Mouse (Mus musculus) layer of hippocampus, adult 2 months (tissue): ENCODE data around the gene AI661453. TPM values are rescaled to one million over a fixed set of nuclear protein-coding genes. Genes with fewer than 3 reads are reported as not detected.

Source experiments
- DNase-seq, 2 experiments: peaks; one replicate each; pipeline ENCODE4 v3.0.0; 2022; ENCODE audit warnings: low spot score in 2 of 2
- H3K27ac ChIP-seq: fragments of 200-600 bp; 2 replicates; pipeline ENCODE4 v1.8.1; 2022
- H3K4me3 ChIP-seq: fragments of 200-600 bp; 2 replicates; pipeline ENCODE4 v1.8.1; 2022; ENCODE audit warnings: mild to moderate bottlenecking
- CTCF ChIP-seq: fragments of 200-600 bp; conservative IDR thresholded peaks from 2 replicates; pipeline ENCODE4 v1.8.1; 2022; ENCODE audit warnings: antibody characterized with exemption, mild to moderate bottlenecking, moderate library complexity
- total RNA-seq, 2 experiments: library from RNA; stranded (reverse); gene quantifications; 2 replicates each; pipeline ENCODE4 v1.2.3; 2021

Gene AI661453
- total RNA-seq, 2 experiments from 2014 or later: 0.44 to 0.74 TPM

DNA sequence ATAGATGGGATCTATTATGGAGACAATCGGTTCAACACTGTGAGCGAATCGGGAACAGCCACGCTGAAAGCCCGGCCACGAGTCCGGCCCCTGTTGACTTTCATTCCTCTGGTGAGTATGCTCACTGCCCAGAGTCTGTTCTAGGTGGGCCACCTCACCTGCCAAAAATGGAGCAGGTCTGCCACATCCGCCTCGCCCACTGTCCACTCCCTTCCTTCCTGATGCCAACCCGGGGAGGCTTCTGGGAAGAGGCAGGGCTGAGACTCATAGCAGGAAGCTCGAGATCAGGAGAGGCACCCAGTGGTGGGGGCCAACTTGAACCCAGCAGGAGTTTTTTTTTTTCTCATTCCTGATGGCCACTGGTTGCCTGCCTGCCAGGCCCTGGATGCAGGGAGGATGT, 10.1 kb downstream of the AI661453 start:
- no peak for DNase-seq
- H3K27ac ChIP-seq: no peak overlapping the region
- no peak for TF ChIP-seq CTCF
- no peak overlapping the region for H3K4me3 ChIP-seq

DNA sequence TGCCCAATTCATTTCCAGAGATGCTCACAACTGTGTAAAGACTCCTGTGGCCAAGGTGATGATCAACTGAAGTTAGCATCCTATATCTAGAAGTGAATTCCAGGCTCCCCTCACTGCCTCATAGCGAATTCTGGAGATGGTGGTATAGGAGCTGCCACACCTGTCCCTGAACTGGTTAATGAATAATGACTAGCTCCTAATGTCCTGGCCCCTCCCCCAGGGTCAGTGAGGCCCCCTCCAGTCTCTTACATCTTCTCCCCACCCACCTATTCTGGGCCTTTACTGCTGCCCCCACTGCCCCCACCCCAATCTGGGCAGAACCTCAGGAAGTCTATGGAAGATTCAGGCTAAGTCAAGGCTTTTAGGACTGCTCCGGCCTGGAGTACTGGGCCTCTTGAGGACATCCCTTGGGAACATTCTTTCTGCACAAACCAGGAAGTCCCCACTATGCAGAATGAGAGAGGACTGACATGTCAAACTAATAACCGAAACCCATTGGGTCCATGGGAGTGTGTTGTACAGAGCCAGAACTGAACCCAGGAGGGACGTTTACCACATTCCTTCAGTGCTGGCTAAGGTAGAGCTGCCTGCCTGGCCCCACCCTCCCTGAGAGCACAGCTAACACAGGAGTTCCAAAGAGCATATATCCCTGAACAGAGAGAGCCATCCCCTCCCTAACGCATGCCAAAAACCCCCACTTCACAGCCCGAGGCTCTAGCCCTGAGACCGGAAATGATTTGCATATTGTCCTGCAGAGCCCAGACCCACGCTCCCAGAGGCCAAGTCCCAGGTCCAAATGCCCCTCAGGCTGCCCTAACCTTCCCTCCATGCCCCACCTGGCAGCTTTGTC, 12.3 kb downstream of the AI661453 start:
- TF ChIP-seq CTCF: no peak
- no peak for DNase-seq
- H3K27ac ChIP-seq: no peak overlapping the region
- H3K4me3 ChIP-seq: no peak overlapping the region

DNA sequence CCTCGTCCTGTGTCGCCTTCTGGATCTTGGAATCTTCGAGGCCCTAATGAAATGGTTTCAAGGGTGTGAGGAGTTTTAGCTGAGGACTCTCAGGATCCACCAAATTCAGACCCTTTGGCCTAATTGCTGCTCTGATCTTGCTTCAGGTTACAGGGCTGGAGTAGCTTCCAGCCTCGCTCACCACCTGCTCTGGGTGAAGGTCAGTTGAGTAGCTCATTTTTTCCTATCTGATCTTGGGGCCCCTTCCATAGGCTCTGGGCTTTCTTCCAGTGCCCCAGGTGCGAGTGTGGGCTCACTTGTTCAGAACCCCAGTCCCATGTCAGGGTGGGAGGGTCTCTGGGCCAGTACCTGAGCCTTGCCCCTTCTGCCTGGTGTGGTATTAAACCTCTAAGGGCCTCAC, 13.0 kb downstream of the AI661453 start:
- Histone ChIP-seq H3K27ac (no peak overlapping the region), H3K4me3 (no peak overlapping the region)
- DNase-seq: no peak
- TF ChIP-seq CTCF: no peak

DNA sequence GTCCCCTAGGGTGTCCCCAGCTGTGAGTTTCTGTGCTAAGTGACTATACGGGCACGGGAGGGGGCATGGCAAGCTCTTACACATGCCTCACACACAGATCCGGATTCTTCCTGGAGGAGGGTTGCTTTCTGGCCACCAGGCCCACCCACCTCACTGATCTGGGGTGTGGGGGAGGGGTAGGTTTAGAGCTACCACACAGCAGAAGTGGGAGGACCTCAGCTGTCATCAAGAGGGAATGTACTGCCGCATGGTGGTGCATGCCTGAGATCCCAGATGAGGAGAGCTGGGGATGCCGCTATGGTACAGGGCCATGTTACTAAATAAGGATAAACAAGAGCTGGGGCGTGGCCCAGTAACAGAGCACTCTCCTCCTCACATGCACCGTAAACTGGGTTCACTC, 13.8 kb downstream of the AI661453 start:
- no peak for TF ChIP-seq CTCF
- no peak overlapping the region for H3K27ac ChIP-seq
- H3K4me3 ChIP-seq: no peak overlapping the region
- no peak for DNase-seq

DNA sequence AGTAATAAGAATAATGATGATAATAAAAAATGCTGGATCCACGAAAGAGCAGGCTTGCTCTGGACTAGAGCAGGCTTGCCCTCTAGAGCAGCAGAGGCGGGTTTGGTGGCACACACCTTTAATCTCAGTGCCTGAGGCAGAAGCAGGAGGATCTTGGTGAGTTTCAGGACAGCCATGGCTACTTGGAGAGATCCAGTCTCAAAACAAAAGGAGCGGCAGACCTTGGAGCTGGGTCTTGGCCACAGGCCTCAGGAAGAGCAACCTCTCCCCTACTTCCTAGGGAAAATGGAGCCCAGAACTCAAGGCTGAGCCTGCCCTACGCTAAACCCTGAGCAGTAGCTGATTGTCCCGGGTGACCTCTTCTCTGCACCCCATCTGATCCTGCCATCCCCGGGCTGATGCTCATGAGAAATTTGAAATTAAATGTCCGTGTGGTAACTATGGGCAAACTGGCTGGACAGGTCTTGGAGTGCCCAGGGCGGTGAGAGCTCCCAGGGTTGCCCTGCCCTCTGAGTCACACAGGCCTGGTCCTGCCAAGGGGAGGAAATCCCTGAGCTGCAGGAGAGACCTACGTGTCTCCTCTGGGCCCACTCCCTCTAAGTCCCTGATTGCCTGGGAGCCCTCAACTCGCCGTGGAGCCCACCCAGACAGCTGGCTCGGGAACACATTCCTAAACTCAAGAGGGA, 14.6 kb downstream of the AI661453 start:
- no peak for DNase-seq
- no peak for TF ChIP-seq CTCF
- H3K27ac ChIP-seq: no peak overlapping the region
- no peak overlapping the region for H3K4me3 ChIP-seq

DNA sequence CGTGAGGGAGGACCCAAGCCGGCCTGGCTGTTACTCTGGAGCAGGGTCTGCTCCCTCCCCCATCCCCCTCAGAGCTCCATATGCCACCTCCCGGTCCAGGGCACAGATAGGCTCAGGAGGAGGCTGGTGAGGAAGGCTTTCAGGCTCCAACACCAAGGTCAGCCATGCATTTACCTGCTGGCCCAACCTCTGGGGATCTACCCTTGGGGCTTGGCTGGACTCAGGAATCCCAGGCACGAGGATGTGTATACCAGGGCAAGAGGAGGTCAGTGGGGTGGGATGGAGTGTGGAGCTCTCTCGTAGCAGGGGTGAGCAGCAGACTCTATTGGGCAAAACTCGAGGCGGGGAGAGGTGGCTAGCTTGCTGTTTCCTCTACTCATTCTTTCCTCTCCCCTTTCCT, 16.5 kb downstream of the AI661453 start:
- no peak overlapping the region for H3K27ac ChIP-seq
- DNase-seq: no peak
- no peak overlapping the region for H3K4me3 ChIP-seq
- no peak for TF ChIP-seq CTCF

DNA sequence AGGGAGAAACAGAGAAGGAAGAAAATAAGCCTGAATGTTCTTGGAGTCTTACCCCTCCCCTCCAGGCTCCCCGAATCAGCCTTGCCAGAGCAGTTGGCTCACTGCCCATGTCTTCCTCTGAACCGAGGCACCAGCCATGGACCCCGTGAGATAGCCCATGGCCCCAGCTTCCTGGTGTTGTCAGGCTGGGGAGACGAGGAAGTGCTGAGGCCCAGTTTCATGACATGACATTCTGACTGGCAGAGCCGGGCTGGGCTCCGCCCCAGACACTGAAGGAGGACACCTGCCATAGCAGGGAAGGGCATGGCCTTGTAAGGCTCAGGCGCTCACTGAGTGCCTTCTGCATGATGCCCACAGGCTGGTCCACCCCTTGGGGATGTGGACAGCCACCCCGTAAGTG, 18.3 kb downstream of the AI661453 start:
- H3K4me3 ChIP-seq: no peak overlapping the region
- TF ChIP-seq CTCF: no peak
- DNase-seq: no peak
- H3K27ac ChIP-seq: no peak overlapping the region

DNA sequence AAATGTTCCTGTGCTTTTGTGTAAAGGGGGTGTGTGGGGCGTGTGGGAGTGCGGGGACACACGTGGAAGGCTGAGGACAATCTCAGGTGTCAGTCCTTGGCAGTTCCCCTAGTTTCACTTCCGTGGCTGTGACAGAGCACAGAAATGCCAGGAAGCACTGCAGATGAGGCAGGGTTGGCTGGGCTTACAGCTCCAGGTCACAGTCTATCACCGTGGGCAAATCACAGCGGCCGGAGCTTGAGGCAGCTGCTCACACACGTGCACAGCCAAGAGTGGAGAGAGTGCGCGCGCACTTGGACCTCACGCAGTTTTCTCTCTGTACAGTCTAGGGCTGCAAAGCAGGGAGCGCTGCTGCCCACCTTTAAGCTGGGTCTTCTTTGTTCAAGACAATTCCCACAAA, 21.9 kb downstream of the AI661453 start:
- no peak for TF ChIP-seq CTCF
- no peak for DNase-seq
- no peak overlapping the region for H3K4me3 ChIP-seq
- no peak overlapping the region for H3K27ac ChIP-seq

DNA sequence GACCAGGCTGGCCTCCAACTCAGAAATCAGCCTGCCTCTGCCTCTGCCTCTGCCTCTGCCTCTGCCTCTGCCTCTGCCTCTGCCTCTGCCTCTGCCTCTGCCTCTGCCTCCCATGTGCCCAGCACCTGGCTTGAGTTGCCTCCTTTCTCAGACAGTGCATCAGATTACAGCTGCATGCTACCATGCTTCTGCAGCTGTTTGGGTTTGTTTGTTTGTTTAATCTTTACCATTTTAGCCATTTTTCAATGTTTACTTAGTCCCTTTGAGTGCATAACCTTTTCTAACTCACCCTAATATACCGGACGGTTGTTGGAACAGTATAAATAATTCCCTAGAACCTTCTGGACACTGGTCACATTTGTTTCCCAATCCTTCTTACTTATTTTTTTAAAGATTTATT, 22.5 kb downstream of the AI661453 start:
- Histone ChIP-seq H3K4me3 (no peak overlapping the region), H3K27ac (no peak overlapping the region)
- no peak for DNase-seq
- TF ChIP-seq CTCF: no peak

DNA sequence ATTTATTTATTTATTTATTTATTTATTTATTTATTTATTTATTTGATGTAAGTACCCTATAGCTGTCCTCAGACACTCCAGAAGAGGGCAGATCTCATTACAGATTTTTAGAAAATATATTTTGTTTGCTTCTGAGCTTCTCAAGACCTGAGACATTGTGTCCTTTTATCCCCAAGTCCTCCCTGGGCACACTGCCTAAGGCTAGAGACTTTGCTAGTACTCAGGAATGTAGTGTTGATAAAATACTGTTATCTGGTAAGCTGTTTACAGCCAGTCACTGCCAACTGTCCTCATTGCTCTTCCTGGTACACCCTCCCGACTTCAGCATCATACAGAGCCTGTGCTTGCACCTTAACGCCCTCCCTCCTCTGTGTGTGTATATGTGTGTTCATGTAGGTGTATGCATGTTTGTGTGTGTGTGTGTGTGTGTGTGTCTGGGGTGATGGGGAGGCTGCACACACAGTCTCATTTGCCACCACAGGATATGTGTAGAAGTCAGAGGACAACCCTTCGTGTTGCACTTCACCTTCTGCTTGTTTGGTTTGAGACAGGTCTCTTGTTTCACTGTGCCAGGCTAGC, 23.0 kb downstream of the AI661453 start:
- TF ChIP-seq CTCF: no peak
- DNase-seq: no peak
- H3K27ac ChIP-seq: no peak overlapping the region
- H3K4me3 ChIP-seq: no peak overlapping the region

DNA sequence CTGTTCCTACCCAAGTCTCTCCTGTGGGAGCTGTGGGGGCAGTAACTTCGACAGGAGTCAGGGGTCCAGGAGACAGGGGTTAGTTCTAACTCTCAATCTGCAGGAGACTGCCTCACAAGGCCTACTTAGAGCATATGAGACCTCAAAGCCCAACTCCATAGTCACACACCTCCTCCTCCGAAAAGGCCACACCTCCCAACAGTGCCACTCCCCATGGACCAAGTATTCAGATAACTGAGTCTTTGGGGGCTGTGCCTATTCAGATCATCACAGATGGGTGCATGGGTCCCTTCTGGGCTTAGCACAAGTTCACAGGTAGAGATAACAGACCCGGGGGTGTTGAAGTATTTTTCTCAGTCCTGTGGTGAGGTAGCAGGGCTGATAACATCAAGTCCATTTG, 25.3 kb downstream of the AI661453 start:
- DNase-seq: no peak
- Histone ChIP-seq H3K27ac (no peak overlapping the region), H3K4me3 (no peak overlapping the region)
- no peak for TF ChIP-seq CTCF

DNA sequence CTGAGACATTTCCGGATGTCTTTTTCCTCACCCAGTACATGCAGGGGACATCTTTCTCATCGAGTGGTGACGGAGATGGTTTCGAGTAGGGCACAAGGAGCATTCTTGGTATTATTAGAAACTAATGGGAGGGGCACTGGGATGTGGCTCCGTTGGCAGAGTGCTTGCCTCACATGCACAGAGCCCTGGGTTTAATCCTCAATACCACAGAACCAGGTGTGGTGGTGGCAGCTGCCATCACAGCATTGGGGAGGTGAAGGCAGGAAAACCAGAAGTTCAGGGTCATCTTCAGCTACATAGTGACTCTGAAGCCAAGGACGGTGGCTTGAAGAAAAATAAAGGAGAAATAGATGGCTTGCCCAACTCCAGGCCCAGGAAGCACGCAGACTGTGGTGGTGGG, 25.8 kb downstream of the AI661453 start:
- Histone ChIP-seq H3K4me3 (no peak overlapping the region), H3K27ac (no peak overlapping the region)
- no peak for DNase-seq
- no peak for TF ChIP-seq CTCF

DNA sequence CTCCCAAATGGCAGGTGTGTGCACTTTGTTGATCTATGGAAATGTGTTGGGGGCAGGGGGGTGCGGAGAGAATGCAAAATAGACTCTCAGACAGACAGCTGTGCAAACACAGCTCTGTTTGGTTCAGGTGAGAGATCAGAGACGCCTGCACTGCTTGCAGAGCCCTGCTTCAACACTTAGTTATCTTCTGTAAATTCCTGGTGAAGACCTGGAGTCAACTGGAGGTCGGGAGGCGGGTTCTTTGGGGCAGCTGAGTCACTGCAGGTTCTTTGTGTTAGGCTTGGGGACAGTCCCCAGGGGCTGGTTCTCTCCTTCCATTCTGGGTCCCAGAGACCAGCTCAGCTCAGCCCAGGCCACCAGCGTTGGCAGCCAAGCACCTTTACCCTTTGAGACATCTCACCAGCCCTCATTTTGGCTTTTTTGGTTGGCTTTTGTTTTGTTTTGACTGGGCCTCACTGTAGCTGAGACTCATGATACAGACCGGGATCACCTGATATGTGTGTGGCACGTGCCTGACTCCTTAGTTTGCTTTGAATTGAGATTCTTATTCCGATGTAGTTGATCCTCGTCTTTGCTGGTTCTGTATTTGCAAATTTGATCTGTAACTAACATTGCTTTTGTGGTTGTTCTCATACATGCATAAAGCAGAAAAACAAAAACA, 26.4 kb downstream of the AI661453 start:
- Histone ChIP-seq H3K4me3 (no peak overlapping the region), H3K27ac (no peak overlapping the region)
- TF ChIP-seq CTCF: no peak
- DNase-seq: no peak
